Mouse (Mus musculus) forelimb bud, embryonic 11.5 days (tissue): ENCODE data around the gene Mllt11.
"Not testable (repeated sequence)": the region's sequence is repeated elsewhere in the genome, so short reads cannot be mapped to it uniquely, and the experiment has no call there.

ENCODE experiments used
- DNase-seq: peaks from one replicate; pipeline ENCODE4 v3.0.0-alpha.2; 2012; ENCODE audit warnings: low read depth, low spot score

Gene Mllt11

GRCm38 (mm10) chr3:95217255-95218134, 14.5 kb downstream of the Mllt11 start, which contains the start of gene Gabpb2:
Gene Gabpb2 (minus strand): TSS chr3:95217916.
- peak; percentile 96 for DNase-seq

DNA sequence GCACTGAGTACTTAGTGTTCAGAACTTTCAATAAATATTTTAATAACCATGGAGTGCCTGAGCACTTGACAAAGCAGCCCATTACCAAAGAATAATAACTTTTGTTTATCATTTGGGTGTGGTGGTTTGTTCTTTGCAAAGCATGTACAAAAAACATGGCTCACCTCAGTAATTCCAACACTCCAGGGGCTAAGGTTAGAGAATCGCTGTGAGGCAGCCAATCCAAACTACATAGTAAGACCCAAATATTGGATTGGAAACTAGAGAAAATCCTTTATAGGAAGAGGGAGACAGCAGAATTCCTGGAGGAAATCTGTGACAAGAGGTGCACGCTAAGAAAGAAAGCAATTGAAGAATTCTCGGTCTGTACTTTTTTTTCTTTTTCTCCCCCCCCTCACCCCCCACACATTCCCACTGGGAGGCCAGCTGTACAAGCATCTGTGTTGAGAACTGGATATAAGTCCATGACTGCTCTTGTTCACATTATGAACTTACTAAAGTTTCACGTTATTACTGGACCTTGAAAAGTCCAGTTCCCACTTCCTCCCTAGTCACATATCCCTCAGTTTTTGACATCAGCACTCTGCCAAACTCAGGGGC, 15.2 kb downstream of the Mllt11 start:
- DNase-seq: no peak

DNA sequence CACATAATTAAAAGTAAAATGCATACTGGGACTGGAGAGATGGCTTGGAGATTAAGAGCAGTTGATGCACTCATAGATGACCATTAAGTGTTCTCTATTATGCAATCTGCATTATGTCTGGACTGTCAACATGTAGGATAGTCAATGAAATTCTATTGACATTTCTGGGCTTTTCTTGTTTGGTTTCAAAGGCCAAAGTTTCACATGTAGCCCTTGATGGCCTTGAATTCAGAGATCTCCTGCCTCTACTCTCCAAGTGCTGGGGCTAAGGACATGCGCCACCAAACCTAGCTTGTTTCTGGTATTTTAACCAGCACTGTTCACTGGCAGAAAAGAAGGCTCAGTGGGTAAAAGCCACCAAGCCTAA, 18.4 kb downstream of the Mllt11 start:
- DNase-seq: no peak

DNA sequence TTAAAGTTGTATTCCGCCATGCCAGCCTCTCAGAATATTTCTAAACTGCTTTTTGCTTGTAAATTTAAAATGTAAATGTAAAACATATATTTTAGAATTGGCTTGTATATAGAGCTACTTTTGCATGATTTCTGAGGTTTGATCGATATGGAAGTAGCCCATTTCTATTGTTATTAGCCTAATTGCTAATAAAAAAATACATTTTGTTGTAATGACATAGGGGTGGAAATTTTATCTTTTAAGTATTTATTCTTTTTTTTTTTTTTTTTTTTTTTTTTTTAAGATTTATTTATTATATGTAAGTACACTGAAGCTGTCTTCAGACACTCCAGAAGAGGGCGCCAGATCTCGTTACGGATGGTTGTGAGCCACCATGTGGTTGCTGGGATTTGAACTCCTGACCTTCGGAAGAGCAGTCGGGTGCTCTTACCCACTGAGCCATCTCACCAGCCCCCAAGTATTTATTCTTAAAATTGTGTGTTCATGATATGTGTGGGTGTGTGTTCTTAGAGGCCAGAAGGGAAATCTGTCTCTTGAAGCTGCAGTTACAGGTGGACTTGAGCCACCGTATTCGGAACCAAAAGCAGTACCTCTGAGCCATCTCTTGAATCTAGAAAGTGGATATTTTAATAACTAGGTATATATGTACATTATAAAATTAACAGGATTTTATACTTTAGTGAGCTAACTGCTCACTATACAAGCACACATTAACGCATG, 18.9 kb downstream of the Mllt11 start:
- not testable (repeated sequence) for DNase-seq

DNA sequence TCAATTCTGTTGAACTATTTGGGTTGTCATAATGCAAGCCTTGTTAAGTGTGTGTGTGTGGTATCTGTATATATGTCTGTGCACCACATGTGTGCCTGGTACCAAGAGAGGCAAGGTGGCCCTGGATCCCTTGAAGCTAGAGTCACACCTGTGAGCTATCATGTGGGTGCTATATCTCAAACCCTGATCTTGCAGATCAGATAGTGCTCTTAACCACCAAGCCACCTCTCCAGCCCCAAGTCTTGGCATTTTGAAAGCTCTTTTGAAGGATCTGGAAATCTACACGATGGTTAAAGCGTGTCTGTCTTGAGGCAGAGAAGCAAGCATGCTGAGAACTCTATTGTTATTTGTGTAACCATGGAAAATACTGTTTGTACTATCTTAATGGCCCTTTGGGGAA, 21.4 kb downstream of the Mllt11 start:
- DNase-seq: no peak

- DNase-seq: no peak
Measured at GRCm38 (mm10) chr3:95208286-95208685, 23.7 kb downstream of the Mllt11 start.

GRCm38 (mm10) chr3:95203880-95204279, 28.1 kb downstream of the Mllt11 start:
- no peak for DNase-seq

- no peak for DNase-seq
Measured at GRCm38 (mm10) chr3:95200562-95200961, 31.4 kb downstream of the Mllt11 start.

GRCm38 (mm10) chr3:95200132-95200531, 31.8 kb downstream of the Mllt11 start:
- DNase-seq: no peak

GRCm38 (mm10) chr3:95199101-95199500, 32.9 kb downstream of the Mllt11 start:
- DNase-seq: no peak

GRCm38 (mm10) chr3:95195772-95196171, 36.2 kb downstream of the Mllt11 start:
- no peak for DNase-seq

DNA sequence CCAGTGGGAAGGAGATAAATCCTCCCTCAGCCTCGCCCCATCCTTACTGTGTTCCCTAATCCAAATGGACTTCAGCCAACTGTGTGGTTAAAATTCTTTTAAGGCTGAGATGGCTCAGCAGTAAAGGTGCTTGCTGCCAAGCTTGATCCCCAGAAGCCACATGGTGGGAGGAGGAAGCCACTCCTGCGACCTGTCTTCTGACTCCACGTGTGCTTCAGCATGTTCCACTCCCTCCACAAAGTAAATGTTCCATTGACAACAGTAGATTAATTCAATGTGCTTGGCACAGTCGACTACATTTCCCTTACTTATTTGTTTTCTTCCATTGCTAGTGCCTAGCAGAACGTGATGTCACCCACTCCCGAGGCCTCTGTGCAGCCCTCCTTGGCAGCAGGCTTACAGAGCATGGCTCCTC, 37.2 kb downstream of the Mllt11 start:
- no peak for DNase-seq

- DNase-seq: no peak
Measured at GRCm38 (mm10) chr3:95186888-95187287, 45.1 kb downstream of the Mllt11 start.

DNA sequence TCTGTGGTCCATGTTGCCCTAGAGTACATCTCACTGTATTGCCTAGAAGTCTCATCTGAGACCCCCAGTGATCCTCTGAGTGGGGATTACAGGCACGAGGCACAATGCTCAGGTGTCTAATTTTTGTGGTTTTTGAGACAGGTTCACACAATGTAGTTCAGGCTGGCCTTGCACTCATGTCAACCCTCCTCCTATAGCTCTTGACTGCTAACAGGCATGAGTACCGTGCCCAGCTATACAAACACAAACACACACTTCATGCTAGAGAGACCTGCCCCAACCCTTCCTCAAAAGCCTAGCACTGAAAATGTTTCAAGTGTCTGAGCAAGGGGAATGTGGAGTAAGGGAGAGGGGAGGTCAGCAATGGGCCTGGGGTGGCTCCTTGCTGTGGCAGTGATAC, 45.9 kb downstream of the Mllt11 start:
- no peak for DNase-seq

GRCm38 (mm10) chr3:95184796-95185577, 47.0 kb downstream of the Mllt11 start:
- DNase-seq: no peak

- DNase-seq: no peak
Measured at GRCm38 (mm10) chr3:95181841-95182240, 50.1 kb downstream of the Mllt11 start.

DNA sequence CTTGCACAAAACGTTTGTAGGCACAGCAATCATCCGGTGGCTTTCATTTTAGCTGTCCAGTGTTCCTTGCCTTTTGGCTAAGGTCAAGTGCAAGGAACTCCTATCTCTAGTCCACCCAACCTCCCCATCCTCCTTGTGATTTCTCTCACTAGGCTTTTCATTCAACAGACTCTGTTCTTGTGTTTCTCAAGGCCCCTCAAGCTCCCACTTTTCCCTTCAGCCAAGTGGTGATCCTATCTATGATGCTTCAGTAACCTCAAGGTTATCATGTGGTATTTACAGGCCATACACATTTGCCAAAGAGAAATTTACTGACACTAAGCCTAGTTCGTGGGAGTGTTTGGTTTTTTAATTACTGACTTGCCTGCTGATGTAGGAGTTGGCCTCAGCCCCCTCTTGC, 52.1 kb downstream of the Mllt11 start:
- no peak for DNase-seq

DNA sequence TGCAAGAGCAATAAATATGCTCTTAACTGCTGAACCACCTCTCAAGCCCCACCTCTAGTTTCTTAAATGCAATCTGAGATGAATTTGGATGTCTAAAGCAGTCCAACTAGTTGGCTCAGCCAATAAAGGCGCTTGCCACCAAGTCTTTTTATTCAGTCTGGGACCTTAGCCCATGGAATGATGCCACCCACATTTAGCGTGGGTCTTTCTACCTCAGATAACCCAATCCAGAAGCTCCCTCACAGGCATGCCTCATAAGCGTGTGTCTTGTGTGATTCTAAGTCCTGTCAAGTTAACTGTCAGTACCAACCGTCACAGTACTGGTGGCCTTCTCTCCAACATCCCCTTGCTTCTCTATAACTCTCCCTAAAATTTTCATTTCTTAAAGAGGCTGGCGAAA, 53.0 kb downstream of the Mllt11 start:
- DNase-seq: no peak

DNA sequence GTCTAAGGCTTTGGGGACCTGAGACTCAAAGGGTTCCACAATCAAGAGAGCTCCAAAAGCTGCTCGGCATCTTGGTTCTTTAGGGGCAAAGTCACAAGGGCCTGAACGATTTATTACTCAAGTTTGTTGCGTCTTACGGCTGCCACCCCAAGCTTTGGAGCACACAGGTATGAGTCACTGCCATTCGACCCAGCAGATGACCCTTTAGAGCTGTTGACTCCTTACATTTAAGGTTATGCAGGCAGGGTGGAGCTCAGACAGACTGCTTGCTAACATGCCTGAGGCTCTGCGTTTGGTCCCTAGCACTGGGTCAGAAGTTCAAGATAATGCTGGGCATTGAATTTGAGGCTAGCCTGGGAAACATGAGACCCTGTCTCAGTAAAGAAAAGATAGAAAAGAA, 54.4 kb downstream of the Mllt11 start:
- no peak for DNase-seq

DNA sequence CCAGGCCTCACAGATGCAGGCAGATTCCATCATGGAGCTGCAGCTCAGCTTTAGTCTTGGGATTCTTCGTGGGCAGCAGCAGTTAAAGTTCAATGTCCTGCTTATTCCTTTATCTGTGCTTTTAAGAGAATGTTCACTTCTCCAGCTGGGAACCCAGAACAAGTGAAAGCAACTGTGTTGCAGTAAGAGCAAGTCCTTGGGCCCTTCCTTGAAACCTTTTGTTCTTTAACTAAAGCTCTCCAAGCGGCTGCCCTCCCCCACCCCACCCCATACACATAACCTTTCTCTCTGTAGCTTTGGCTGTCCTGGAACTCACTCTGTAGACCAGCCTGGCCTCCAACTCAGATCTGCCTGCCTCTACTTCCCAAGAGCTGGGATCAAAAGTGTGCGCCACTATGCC, 55.5 kb downstream of the Mllt11 start:
- DNase-seq: no peak

- DNase-seq: peak; percentile 78
Measured at GRCm38 (mm10) chr3:95174011-95174592, 57.9 kb downstream of the Mllt11 start.
